Mouse (Mus musculus) heart, postnatal 0 days (tissue): ENCODE data around the gene Prok1. TPM values are rescaled to one million over a fixed set of nuclear protein-coding genes. Genes with fewer than 3 reads are reported as not detected.

Source experiments
- ATAC-seq: fragments of 200-750 bp; cut with Nextera tagmentation; 2 replicates; pipeline ENCODE4 v1.8.0; 2017; ENCODE audit warnings: low read depth, moderate number of reproducible peaks, moderate library complexity; ENCODE audit not compliant: insufficient read depth
- DNase-seq: peaks from one replicate; pipeline ENCODE4 v3.0.0-alpha.2; 2016; ENCODE audit warnings: low spot score
- H3K27ac ChIP-seq: fragments of 300-500 bp; sonication (generic); 2 replicates; pipeline ENCODE4 v1.5.1; 2014; ENCODE audit warnings: low read depth, mild to moderate bottlenecking
- H3K27me3 ChIP-seq: fragments of 300-500 bp; sonication (generic); 2 replicates; pipeline ENCODE4 v1.6.1; 2014; ENCODE audit warnings: low read length, mixed read lengths; ENCODE audit not compliant: control insufficient read depth, insufficient read depth
- H3K36me3 ChIP-seq: fragments of 300-500 bp; sonication (generic); replicated peaks from 2 replicates; pipeline ENCODE4 v1.6.1; 2014; ENCODE audit warnings: low read length, mixed read lengths; ENCODE audit not compliant: control insufficient read depth, insufficient read depth
- H3K4me1 ChIP-seq: fragments of 300-500 bp; sonication (generic); 2 replicates; pipeline ENCODE4 v1.6.1; 2014; ENCODE audit warnings: antibody characterized with exemption; ENCODE audit not compliant: control insufficient read depth, insufficient read depth
- H3K4me2 ChIP-seq: fragments of 300-500 bp; sonication (generic); 2 replicates; pipeline ENCODE4 v1.6.1; 2014; ENCODE audit warnings: low read depth, mild to moderate bottlenecking, low read length, moderate library complexity
- H3K4me3 ChIP-seq: fragments of 300-500 bp; sonication (generic); 2 replicates; pipeline ENCODE4 v1.5.1; 2014; ENCODE audit warnings: low read depth, low read length
- H3K9ac ChIP-seq: fragments of 300-500 bp; sonication (generic); replicated peaks from 2 replicates; pipeline ENCODE4 v1.6.1; 2014; ENCODE audit warnings: low read depth, low read length, mixed read lengths
- H3K9me3 ChIP-seq: fragments of 300-500 bp; sonication (generic); replicated peaks from 2 replicates; pipeline ENCODE4 v1.6.1; 2016; ENCODE audit warnings: low read length; ENCODE audit not compliant: control insufficient read depth
- CTCF ChIP-seq: IDR thresholded peaks from 2 replicates; pipeline ENCODE4 v1.5.1; 2016; ENCODE audit warnings: antibody characterized with exemption, control low read depth, low read depth
- EP300 ChIP-seq: IDR thresholded peaks from 2 replicates; pipeline ENCODE4 v1.6.1; 2016; ENCODE audit warnings: antibody characterized with exemption, low read depth
- WGBS: fragments of 180-500 bp; shearing (Covaris S2); extraction: QIAGEN DNeasy Blood & Tissue Kit; methylation state at CpG from one replicate; pipeline ENCODE4 v1.1.7; 2014; 5-methylcytosine and 5-hydroxymethylcytosine counted together
- polyA plus RNA-seq: library from polyadenylated mRNA; unstranded; fragments of >200 nt; fragmentation: Nextera tagmentation; extraction: Ambion mirVana; gene quantifications from 2 replicates; pipeline ENCODE4 v1.2.1, GENCODE M21; 2015
- total RNA-seq: library from RNA; depleted of rRNA; stranded (reverse); fragments of >200 nt; gene quantifications from 2 replicates; pipeline ENCODE4 v1.2.3, GENCODE M21; 2014; ENCODE audit warnings: low replicate concordance

The Prok1 gene
- total and polyA plus RNA-seq, 2 experiments from 2014 or later, result not detected

GRCm38 (mm10) chr3:107205170-107205569 lies 34.3 kb downstream of the Prok1 start:
- H3K4me1 ChIP-seq, result no peaks in the 10 kb centered on the region
- H3K9me3 ChIP-seq, result no peaks in the 10 kb centered on the region
- no peak for DNase-seq
- H3K27me3 ChIP-seq, result no peaks in the 10 kb centered on the region
- no peak for TF ChIP-seq EP300
- no peak for TF ChIP-seq CTCF
- no peak overlapping the region for H3K27ac ChIP-seq
- ATAC-seq, result no peak
- no peaks in the 10 kb centered on the region for H3K36me3 ChIP-seq
- no peak overlapping the region for H3K4me2 ChIP-seq
- no peak overlapping the region for H3K9ac ChIP-seq
- H3K4me3 ChIP-seq, result no peak overlapping the region

DNA sequence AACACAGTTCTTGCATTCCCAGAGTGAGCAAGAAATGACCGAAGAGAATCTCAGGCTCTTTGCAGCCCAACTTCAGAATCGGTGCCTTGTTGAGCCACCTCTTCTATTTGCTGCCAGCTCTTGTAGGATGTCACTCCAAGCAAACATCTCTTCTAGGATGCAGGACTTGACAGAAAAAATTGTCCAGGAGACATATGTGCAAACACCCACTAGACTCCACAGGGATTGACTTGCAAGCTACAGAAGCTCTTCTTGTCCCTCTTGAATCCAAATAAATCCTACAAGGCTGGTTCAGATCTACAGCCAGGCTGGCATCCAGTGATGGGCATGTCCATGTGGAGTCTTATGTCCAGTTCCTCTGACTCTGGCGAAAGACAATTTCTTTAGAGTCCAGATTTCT lies 35.1 kb downstream of the Prok1 start:
- no peak overlapping the region for H3K4me2 ChIP-seq
- no peak for DNase-seq
- TF ChIP-seq CTCF, result no peak
- no peak for TF ChIP-seq EP300

GRCm38 (mm10) chr3:107201310-107202180 lies 38.0 kb downstream of the Prok1 start:
- Histone ChIP-seq H3K27ac (no peak overlapping the region), H3K9me3 (no peaks in the 10 kb centered on the region), H3K4me2 (no peak overlapping the region), H3K27me3 (no peaks in the 10 kb centered on the region), H3K4me1 (no peaks in the 10 kb centered on the region), H3K4me3 (no peak overlapping the region), H3K36me3 (no peaks in the 10 kb centered on the region), H3K9ac (no peak overlapping the region)
- TF ChIP-seq EP300, result no peak
- TF ChIP-seq CTCF, result no peak
- DNase-seq (no peak), ATAC-seq (no peak)
- 39% methylated on average over 9 of the region's 9 CpGs for WGBS

More for the DNA sequence above, 35.1 kb downstream of the Prok1 start:
- Histone ChIP-seq H3K27ac (no peak overlapping the region), H3K36me3 (no peaks in the 10 kb centered on the region), H3K27me3 (no peaks in the 10 kb centered on the region), H3K4me1 (no peaks in the 10 kb centered on the region), H3K9ac (no peak overlapping the region), H3K4me3 (no peak overlapping the region), H3K9me3 (no peaks in the 10 kb centered on the region)
- no peak for ATAC-seq
- 74% methylated on average over 3 of the region's 3 CpGs for WGBS

GRCm38 (mm10) chr3:107188226-107188899 lies 51.1 kb downstream of the Prok1 start:
- DNase-seq (peak; percentile 50), ATAC-seq (peak; percentile 73)
- Histone ChIP-seq H3K27me3 (no peaks in the 10 kb centered on the region), H3K9me3 (no peaks in the 10 kb centered on the region), H3K36me3 (no peaks in the 10 kb centered on the region), H3K4me3 (no peak overlapping the region), H3K9ac (no peak overlapping the region), H3K4me2 (no peak overlapping the region), H3K27ac (no peak overlapping the region), H3K4me1 (no peaks in the 10 kb centered on the region)
- WGBS, result 31% methylated on average over 6 of the region's 6 CpGs
- TF ChIP-seq CTCF (peak; percentile 80), EP300 (no peak)

DNA sequence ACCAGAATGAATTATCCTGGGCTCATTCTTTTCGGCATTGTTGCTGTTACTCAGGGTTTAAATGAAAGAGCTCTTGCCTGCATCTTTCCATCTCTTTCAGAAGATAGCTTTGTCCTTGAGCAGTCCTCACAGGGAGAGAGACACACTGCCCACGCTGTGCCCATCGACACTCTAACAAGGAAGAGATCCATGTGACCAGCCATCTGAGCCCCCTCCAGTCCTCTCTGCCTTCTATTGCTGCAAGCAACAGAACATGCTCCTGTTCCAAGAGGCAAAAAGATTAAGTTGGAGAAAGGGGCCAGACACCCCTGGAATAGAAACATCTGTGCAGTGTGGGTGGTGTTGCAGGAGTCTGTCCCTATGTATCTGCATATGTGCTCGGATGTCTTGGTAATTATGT lies 52.5 kb downstream of the Prok1 start:
- Histone ChIP-seq H3K4me2 (no peak overlapping the region), H3K4me1 (no peaks in the 10 kb centered on the region), H3K4me3 (no peak overlapping the region), H3K27me3 (no peaks in the 10 kb centered on the region), H3K9ac (no peak overlapping the region), H3K27ac (no peak overlapping the region), H3K9me3 (no peaks in the 10 kb centered on the region), H3K36me3 (no peaks in the 10 kb centered on the region)
- DNase-seq (no peak), ATAC-seq (no peak)
- WGBS, result 74% methylated on average over 4 of the region's 4 CpGs
- no peak for TF ChIP-seq EP300
- TF ChIP-seq CTCF, result no peak
